Mouse (Mus musculus): ENCODE results near the gene Thnsl2.

Thnsl2 gene

DNA sequence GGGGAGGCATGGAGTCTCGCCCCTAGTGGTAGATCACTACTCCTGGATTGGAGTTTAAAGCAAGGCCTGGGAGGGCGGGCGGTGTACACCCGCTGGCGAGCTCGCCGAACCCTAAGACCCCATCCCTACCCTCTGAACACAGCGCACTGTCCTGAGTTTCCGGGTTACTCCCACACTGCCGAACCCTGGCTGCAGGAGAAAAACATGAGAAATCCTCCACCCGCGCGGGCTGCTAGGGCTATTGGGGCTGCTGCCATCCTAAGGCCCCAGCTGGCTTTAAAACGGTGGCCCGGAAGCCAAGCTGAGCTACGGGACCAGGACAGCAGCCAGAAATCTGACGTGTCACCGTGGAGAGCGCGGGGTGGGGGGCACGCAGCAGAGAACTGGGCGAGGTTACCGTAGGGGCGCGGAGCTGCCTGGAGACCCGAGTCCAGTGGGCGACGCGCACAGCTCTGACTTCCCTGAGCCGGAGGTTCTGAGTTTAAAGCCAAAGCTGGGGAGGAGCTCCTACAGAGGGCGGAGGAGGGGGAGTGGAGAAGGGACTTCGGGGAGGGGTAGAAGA, at the start of gene Thnsl2:
Gene Thnsl2 (minus strand): TSS at position 546 of the 562 bp plus-strand sequence.
- DNase-seq (ENCODE audit: low spot score): no peak

DNA sequence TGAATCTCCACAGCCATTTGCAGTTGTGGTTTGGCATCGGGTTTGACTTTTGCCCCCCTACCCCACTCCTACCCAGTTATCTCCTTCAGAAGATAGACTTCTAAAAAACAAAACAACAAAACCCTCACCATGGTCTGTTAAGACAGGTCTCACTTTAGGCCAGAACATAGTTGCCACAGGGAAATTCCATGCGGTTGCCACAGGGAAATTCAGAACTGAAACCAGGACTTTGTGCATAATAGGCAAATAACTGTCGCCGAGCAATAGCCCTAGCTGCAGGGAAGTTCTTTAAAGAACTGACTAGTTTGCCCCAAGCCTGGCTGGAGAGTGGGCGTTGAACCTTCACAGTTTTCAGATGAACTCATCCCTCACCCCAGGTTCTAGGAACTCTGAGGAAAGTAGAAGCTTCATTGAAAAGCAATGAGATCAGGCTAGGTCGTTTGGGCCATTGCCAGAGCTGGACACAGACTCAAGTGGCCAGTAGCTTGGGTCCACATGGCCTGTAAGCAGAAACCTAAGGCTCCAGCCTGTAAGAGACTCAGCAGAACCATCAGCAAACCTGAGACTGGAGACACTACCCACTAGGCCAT, 49.0 kb upstream of the Thnsl2 start:
- no peak for DNase-seq (ENCODE audit: low spot score)

DNA sequence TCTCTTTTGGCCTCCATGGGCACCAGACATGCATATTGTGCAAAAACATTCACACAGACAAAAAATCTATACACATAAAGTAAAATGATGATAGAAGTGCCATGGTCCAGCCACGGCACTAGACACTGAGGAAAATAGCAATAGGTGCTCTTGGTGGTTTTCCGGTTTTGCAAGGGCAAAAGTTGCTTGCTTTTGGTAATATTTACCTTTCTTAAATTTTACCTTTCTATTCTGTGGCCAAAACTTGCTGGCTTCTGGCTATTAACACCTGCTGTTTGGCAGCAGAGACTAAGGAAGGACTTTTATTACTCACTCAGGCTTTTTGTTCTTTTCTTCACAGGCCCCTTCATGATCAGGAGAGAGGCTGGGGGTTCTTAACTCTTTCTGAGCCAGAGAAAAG, 46.3 kb upstream of the Thnsl2 start:
- DNase-seq (ENCODE audit: low spot score): no peak

DNA sequence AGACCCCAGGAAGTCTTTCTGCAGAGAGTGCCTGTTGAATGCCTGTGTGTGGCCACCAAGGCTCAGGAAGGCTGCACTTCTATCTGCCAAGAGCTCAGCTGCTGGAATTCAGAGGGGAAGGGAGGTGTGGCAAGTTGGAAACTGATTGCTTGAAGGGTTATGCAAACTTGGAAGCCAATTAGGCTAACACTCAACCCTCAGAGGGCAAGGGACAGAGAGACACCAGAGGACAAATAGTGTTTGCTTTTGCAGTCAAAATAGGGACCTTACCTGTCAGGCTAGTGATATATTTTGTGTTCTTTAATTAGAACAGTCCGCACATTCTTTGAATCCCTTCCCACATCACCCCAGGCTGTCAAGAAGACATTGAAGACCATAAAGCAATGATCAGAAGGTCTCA, 45.3 kb upstream of the Thnsl2 start:
- DNase-seq (ENCODE audit: low spot score): no peak

DNA sequence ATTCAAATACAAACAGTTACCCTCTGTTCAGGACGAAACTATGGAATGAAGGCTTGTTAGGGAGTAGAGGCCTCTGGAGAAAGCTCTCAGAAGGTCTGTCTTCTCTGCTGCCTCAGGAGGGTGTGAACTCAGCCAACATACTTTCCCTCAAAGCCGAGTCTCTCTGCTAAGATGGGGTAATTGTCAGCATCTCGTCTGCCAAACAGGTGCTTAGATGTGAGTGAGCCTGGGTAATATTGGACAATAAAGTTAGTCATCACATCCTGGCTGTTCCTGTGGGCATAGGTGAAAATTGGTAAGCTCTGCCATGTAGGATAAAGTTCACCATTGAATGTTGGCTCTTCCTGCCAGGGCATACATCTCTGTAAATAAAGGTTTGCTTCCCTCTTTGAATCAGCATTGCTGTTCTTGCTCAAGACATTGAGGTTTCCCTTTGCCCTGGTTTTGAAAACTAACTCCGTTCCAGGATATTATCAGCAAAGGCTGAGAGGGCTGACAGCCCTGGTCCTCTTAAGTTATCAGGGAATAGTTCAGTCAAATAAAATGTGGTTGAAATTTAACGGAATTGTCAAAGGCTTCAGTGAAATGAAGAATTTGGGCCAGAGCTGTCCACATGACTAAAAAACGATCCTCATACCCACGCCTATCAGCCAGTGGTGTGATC, 40.8 kb upstream of the Thnsl2 start:
- DNase-seq (ENCODE audit: low spot score): no peak

DNA sequence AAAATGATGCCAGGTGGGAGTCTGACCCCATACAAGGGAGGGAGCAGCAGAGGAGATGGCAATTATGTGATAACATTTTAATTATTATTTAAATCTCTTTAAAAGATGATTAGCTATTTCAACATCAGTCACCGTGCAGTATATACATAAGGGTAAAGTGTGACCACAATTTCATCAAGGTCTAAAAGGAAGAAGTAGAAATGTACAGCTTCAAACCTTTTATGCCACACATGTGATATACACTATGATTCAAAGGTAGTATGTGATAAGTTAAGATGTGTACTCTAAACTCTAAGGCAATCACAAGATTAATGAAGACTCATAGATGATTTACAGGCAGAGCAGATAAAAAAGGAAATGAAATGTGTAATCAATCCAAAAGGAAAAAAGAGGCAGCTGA, 36.4 kb upstream of the Thnsl2 start:
- DNase-seq (ENCODE audit: low spot score): no peak

DNA sequence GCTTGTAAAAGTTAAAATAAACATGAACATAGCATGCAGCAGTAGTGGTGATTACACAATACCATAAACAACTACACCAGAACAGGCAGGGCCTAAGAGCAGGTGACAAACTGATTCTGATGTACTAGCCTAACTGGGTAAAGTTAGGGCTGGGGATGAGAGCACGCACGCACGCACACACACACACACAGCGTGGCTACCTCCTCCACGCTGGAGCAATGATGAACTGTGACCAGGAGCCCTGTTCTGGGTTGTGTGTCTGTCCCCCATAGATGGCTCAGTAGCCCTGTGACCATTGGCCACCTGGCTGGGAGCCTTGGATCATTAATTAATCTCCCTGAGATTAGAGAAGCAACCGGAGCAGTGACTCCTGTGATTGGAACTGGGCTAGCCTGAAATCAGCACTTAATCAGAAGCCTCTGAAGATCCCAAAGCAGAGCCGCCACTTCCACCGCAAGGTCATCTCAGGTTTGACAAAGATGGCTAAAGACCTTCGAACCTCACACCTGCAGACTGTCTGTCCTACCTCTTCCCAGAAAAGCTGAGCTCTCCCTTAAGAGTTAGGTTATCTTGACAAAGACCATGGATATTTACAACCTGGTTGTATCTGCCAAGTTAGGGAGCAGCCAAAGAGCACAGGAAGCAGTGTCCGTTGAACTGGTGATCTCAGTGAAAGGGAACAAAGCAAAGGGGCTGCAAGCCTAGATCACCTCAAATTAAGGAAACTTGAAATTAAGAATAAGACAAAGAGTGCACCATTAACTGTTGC, 28.8 kb upstream of the Thnsl2 start:
- DNase-seq (ENCODE audit: low spot score): no peak

DNA sequence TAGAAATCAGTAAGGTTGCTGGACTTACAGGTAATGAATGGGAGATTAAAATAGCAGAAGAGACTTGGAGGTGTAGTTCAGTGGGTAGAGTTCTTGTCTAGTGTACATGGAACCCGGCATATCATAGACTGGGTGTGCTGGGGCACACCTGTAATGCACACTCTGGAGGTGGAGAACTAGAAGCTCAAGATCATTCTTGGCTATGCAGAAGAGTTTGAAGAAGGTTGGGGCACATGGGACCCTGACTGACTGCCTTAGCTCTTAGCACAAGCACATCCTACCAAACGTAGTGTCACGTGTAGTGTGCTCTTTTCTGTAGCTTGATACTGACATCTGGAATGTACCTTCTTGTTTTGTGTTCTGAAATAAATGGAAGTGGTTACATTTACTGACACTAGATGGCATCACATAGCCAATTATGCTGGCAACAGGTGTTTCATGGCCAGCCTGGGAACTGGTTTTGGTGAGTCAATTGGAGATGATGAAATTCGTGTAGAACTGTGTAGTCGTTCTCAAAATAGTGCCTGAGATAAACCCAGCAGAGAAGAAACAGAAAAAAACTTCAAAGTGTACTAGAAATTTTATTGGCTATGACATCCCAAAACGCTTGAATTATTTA, 22.4 kb upstream of the Thnsl2 start:
- DNase-seq (ENCODE audit: low spot score): no peak

DNA sequence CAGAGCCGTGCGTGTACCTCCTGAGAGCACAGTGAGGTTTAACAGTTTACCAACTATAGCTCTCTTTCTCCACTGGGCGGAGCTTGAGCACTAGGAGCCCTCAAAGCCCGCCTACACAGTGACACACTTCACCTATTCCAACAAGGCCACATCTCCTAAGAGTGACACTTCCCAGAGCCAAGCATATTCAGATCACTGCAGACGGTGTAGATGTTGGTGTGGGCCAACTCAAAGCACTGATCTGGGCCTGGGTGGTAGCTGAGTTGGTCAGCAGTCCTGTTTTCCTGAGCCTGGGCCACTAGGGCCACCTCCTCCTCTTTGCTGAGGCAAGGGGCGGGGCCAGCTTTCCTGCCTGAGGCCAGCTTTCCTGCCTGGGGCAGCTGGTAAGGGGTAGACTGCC, 20.2 kb upstream of the Thnsl2 start:
- no peak for DNase-seq (ENCODE audit: low spot score)

DNA sequence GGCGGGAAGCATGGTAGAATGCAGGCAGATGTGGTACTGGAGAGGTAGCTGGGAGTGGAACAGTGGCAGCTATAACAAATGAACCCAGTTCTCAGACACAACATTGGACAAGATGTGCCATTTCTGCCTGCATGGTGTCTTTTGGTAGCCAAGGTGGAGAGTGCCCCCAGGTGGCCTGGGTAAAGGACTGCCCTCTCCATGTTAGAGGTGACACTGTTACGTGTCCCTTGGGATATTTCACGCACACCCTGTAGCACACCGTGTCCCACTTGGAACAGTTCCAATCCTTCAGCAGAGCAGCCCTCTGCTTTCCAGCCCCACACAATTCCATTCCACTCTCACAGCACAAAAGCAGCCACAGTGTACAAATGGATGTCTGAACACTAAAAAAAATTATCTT, 18.0 kb upstream of the Thnsl2 start:
- no peak for DNase-seq (ENCODE audit: low spot score)

DNA sequence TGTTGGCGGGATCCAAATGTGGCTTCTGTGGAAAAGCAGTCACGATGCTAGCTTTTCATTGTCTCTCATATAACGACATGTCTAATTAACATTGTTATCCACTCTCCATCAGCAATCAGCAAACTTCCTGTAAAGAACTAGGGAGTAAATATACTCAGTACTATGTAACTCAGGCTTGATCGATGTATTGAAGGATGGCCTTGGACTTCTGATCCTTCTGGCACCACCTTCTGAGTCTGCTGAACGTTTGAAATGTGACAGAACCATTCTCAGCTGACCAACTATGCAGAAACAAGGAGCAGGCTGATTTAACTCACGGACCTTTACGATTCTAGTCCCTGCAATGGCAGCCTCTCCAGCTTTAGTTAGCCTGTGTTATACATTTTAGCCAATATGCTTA, 17.1 kb upstream of the Thnsl2 start:
- no peak for DNase-seq (ENCODE audit: low spot score)

DNA sequence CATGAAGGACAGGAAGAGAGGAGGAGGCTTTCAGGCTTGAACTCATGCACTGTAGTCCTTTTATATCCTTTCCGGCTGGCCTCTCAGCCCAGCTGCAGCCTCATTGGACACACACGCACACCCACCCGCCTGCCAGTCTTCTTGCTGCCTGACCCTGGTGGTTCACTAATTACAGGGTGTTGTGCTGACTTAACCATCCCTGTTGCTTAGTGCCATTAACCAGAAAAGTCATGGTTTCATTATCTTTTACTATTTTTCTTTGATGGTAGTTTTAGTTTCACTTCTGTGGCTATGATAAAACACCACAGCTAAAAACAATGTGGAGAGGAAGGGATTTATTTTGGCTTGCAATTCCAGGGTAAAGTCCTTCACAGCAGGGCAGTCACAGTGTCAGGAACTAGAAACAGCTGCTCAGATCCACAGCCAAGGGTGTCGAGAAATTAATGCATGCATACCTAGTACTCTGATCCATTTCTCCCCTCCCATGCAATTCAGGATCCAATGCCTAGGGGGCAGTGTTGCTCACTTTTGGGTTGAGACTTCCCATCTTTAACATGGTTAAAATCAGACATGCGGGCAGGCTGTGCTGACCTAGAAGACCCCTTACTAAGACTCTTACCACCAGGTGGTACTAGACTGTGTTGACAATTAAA, 12.6 kb upstream of the Thnsl2 start:
- peak; percentile 14 for DNase-seq (ENCODE audit: low spot score)

DNA sequence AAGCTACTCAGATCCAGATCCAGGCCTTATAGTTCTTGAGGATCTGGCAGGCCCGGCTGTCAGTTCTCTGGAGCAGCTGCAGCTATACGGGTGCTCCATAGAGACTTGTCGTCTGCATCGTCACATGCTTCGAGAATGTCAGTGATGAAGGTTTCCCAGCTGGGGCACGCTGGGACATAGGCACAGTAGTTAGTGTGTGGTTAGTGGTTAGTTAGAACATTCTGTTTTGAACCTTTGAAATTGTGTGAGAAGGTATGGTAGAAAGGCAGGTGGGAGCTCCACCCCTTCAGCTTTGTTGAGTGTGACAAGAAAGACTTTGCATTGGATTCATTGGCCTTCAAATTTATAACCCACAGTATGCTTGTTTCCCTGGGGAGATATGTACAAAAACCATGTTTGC, 10.6 kb upstream of the Thnsl2 start:
- DNase-seq (ENCODE audit: low spot score): no peak

DNA sequence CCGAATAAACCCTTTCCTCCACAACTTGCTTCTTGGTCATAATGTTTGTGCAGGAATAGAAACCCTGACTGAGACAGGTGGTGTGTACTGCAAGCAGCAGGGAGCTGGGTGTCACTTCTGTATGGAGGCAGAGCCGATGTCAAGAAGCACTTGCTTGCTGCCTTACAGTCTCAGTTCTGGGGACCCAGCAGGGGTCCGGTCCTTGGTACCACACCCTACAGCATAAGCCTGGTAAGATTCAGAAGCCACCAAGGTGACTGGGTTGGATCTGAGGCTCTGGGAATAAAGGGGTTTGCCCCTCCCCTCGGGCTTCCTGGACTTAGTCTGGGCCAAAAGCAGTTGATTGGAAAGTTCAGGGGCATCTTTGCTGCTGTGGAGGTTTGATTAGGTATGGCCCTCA, 9.2 kb upstream of the Thnsl2 start:
- no peak for DNase-seq (ENCODE audit: low spot score)

DNA sequence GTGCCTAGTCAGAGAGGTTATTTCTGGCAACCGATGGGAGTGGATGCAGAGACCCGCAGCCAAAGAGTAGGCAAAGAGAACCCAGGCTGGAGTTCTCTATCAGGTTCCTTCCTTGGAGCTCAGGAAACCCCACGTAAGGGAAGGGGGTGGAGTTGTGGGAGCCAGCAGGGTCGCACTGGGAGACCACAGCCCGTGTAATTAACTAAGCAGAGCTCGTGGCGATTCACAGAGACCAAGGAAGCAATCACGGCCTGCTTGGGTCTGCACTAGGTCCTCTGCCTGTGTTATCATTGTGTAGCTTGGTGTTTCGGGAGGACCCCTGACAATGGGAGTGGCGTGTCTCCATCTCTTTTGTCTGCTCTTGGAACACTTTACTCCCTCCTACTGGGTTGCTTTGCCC, 6.9 kb upstream of the Thnsl2 start:
- DNase-seq (ENCODE audit: low spot score): no peak

DNA sequence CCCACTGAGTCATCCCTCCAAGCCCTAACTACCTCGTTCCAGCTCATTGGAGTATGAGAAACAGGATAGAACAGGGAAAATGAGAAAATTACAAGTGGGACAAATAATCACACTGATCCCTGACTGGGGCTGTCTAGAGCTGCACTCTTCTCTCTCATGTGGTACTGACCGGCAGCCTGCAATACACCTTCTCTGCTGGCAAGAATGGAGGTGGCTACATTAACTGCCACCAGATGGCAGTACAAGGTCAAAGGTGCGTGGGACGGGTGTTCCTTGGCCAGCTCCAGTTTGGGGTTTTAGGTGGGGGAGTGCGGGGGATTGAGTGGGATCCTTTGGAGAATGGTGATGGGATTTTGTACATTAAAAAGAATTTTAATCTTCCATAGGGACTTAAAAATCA, 5.3 kb upstream of the Thnsl2 start:
- peak; percentile 5 for DNase-seq (ENCODE audit: low spot score)

DNA sequence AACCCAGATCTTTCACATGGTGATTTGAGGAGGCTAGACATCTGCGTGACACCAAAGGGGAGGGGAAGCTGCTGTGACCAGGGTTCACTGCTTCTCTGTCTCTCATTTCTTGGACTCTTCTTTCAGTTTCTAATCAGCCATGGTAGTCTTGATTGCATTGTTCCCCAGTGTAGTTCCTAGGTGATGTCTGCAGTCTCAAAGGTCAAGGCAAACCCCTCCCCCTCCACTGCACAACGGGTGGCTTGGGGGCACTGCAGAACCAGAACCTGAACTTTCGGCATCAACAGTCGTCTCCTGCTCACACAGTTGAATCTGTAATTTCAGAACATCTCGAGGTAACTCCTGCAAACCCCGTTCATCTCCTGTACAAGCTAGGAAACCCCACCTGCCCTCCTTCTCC, 4.1 kb upstream of the Thnsl2 start:
- DNase-seq (ENCODE audit: low spot score): no peak

DNA sequence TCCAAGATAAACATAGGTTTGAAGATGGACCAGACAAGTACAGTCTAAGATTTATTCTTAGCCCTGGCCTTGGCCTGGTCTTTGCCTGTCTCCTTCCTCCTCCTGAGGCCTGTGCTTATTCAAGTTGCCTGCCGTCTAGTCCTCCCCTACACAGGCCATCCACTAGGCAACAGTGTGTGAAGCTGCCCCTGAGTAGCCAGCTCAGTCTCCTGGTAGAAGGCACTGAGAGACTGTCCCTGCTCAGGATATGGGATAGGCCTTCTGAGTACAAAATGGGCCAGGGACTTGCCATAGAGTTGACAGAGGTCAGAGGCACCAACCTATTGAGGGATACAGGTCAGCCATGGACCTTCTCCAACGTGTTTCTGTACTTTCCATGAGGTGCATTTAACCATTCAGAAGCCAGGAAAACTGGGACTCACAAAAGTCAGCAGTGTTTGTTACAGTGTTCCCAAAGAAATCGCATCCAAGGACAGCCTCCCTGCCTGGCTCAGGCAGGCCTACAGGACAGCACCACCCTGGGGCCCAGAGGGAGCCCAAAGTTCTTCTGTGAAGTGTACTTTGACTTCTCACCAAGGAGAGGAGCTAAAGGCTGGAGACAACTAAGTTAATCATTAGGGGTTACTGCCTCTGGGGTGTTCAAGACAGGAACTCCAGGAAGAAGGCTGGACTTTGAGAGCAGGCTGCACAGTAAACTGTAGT, 1.2 kb upstream of the Thnsl2 start:
- no peak for DNase-seq (ENCODE audit: low spot score)

DNA sequence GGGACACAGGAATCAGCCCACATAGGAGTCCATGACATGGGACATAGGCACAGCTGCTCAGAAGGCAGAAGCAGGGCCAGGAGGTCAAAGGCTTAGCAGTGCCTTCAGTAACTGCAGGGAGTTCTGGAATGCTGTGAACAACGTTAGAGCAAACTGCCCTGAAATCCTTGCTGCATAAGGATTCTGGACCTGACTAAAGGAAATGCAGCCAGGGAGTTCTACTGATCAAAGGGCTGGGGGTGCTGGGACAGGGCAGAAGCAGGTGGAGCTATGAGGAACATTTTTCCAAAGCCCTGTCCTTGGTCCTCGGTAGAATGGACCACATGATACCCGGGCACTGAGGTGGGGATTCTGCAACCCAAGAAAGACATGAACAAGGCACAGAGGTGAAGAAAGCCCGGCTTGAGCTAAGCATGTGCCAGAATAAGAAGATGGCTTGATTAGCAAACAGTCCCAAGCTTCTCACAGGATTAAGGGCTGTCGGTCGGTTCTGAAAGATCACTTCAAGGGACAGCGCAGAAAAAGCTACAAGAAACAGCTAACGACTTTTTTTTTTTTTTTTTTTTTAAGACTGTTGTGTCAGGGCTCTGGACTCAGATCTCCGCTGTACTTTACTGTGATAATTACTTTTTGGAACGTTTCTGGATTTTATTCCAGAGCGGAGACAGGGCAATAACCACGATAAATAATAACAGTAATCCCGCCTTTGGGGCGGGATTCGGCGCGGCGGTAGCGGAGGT, 915 bp downstream of the Thnsl2 start:
- no peak for DNase-seq (ENCODE audit: low spot score)

DNA sequence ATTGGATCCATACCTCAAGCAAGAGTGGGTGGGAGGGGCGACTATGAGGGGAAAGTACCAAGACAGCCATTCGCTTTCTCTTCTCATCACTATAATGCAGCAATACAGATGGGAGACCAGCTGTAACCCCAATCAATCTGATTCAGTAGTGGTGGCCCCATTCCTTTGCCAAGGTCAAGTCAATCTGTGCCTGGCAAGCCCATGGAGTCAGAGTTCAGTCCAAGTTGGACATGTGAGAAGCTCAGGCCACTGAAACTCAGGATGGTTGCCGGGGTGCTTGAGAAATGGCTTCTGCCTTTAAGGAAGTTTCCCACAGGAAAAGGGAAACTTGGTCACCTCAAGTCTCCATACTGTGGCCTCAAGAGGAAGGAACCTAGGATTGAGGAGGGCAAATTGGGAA, 9.2 kb downstream of the Thnsl2 start:
- no peak for DNase-seq (ENCODE audit: low spot score)

DNA sequence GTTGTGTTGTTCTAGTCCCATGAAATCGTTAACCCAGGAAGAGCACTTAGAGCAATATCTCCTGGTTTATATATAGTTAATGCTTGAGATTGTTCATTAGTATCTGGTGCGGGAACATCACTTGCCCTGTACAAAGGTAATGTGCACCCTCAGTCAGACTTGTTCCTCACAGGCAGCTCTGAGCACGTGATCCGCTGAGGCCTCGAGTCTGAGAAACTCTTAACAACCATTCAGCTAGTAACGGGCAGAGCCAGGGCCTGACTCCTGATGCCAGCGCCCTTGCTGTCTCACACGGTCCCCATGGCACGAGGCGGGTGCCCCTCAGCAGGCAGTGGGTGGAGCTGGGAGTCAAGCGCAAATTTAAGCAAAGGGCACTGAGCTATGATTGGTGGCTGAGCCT, 10.7 kb downstream of the Thnsl2 start:
- no peak for DNase-seq (ENCODE audit: low spot score)
